ENCODE assay signal across 23 mouse cellular contexts in the genomic region with DNA sequence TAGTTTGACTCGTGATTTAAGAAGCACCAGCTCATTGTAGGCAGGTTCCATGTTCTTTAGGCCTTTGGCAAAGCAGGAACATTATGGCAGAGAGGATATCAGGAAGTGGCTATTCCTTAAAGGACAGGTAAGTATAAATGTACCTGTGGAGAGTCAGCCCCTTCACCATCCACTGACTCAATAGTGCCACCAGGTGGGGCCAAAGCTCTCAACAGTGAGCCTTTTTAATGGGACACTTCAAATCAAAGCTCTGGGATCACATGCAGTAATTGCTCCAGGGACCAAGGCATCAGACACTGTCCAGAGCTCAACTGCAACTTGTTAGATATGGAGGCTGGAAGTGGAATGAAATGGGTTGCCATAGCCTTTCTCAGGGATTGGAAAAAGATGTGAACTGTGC. TPM values are rescaled to one million over a fixed set of nuclear protein-coding genes. Genes with fewer than 3 reads are reported as not detected.
DNase-seq lines count a peak whose midpoint lies in the region; ATAC-seq and TF ChIP-seq lines count a peak whose summit lies in the region.
"Not testable (repeated sequence)": the region's sequence is repeated elsewhere in the genome, so short reads cannot be mapped to it uniquely, and the experiment has no call there.
"Had no signal": no experiment of that assay in that cellular context is flagged by ENCODE, and none has a peak within 500 bp of the region (broad histone marks: within the 10 kb centered on the region; RNA-seq: fewer than 3 reads in every experiment).

No protein-coding gene starts in this region.

- not testable (repeated sequence) for H3K9ac ChIP-seq in heart, postnatal 0 days (replicated peaks; ENCODE audit: low read depth, low read length)

- H3K27ac ChIP-seq in heart, postnatal 0 days (ENCODE audit: low read depth); small intestine, adult 2 months (ENCODE audit: insufficient read depth, low read depth, low read length): not testable (repeated sequence)

- DNase-seq in 3T3-L1 (ENCODE audit: low read depth, low spot score), result peak; percentile 57
- peak; percentile 8 for DNase-seq in R1 (ENCODE audit: low read depth, low spot score)
- DNase-seq in cerebellum, postnatal 10 days, result peak; percentile 32 to 39
- DNase-seq in heart, postnatal 0 days (ENCODE audit: low spot score), result not testable (repeated sequence)
- peak; percentile 72 for DNase-seq in kidney, adult 9 months
- DNase-seq in liver, result peak; percentile 15
- DNase-seq in lung, postnatal 14 days, result peak; percentile 47

- not testable (repeated sequence) for H3K4me1 ChIP-seq in heart, postnatal 0 days (ENCODE audit: control insufficient read depth, insufficient read depth); small intestine, adult 2 months (ENCODE audit: control insufficient read depth, insufficient read depth, insufficient read length, low read length)

- not testable (repeated sequence) for H3K4me3 ChIP-seq in heart, postnatal 0 days (ENCODE audit: low read depth, low read length); small intestine, adult 2 months (ENCODE audit: low read depth, low read length)

- not testable (repeated sequence) for H3K4me2 ChIP-seq in heart, postnatal 0 days (ENCODE audit: low read depth, low read length)

- not testable (repeated sequence) for H3K9me3 ChIP-seq in heart, postnatal 0 days (replicated peaks; ENCODE audit: control insufficient read depth, low read length)

- H3K27me3 ChIP-seq in heart, postnatal 0 days (ENCODE audit: control insufficient read depth, insufficient read depth, low read length); small intestine, adult 2 months (ENCODE audit: control insufficient read depth, insufficient read depth, low read length): not testable (repeated sequence)

- not testable (repeated sequence) for TF ChIP-seq POLR2A in small intestine, adult 2 months (IDR thresholded peaks at IDR 0.05; ENCODE audit: low read depth, low read length)

- not testable (repeated sequence) for TF ChIP-seq EP300 in heart, postnatal 0 days (IDR thresholded peaks at IDR 0.05; ENCODE audit: low read depth)

- H3K36me3 ChIP-seq in heart, postnatal 0 days (replicated peaks; ENCODE audit: control insufficient read depth, insufficient read depth, low read length); small intestine, adult 2 months (ENCODE audit: control insufficient read depth, insufficient read depth, low read length): not testable (repeated sequence)

- ATAC-seq in heart, postnatal 0 days (ENCODE audit: insufficient read depth, low read depth), result not testable (repeated sequence)

- no CpG with 5 or more reads among the region's 1 CpGs for WGBS in heart, postnatal 0 days
- WGBS in small intestine, adult 2 months, result no CpG with 5 or more reads among the region's 1 CpGs

- TF ChIP-seq CTCF in heart, postnatal 0 days (IDR thresholded peaks at IDR 0.05; ENCODE audit: low read depth), result peak; percentile 24; the same call in 1 of the 2 replicates
- peak; percentile 24; the same call in 1 of the 2 replicates for TF ChIP-seq CTCF in small intestine, adult 2 months (IDR thresholded peaks at IDR 0.05; ENCODE audit: extremely low read depth, insufficient read length, insufficient replicate concordance, low read depth, low read length)

RNA-seq across cellular contexts. Expression of a gene that starts 13.1 kb away (rescaled TPM):
- total RNA-seq in heart, postnatal 0 days (2014; rRNA removed; ENCODE audit: low replicate concordance), result 1.9 and 2.2 TPM in 2 replicates
- 0.66 and 1.0 TPM in 2 replicates for polyA plus RNA-seq in heart, postnatal 0 days (2015; fragmentation: Nextera tagmentation; extraction: Ambion mirVana)
- polyA plus RNA-seq in small intestine, adult 2 months (2012; rRNA removed), result 2.1 and 12.2 TPM in 2 replicates
- total RNA-seq: ES-E14 had no signal
- polyA plus RNA-seq: heart, embryonic 12.5 days; midbrain, embryonic 11.5 days had no signal

RNA-seq across cellular contexts. Expression of a gene that starts 18.5 kb away (rescaled TPM):
- total RNA-seq in heart, postnatal 0 days (2014; rRNA removed; ENCODE audit: low replicate concordance), result 0.19 and 0.27 TPM in 2 replicates
- 0.14 TPM in 1 of 2 replicates, not detected in the other for polyA plus RNA-seq in heart, postnatal 0 days (2015; fragmentation: Nextera tagmentation; extraction: Ambion mirVana)
- polyA plus RNA-seq in small intestine, adult 2 months (2012; rRNA removed), result 2.7 and 3.6 TPM in 2 replicates
- total RNA-seq: layer of hippocampus, adult 18-20 months had no signal
- polyA plus RNA-seq: heart, embryonic 12.5 days; inflammation-experienced regulatory T-cells, adult 6 months; limb, embryonic 11.5 days; midbrain, embryonic 11.5 days had no signal

RNA-seq across cellular contexts. Expression of a gene that starts 26.7 kb away (rescaled TPM):
- total RNA-seq in heart, postnatal 0 days (2014; rRNA removed; ENCODE audit: low replicate concordance), result 0.73 and 0.99 TPM in 2 replicates
- polyA plus RNA-seq in heart, postnatal 0 days (2015; fragmentation: Nextera tagmentation; extraction: Ambion mirVana), result 1.8 and 1.9 TPM in 2 replicates
- 57.1 and 60.9 TPM in 2 replicates for polyA plus RNA-seq in small intestine, adult 2 months (2012; rRNA removed)

RNA-seq across cellular contexts. Expression of a gene that starts 33.9 kb away (rescaled TPM):
- not detected in 2 replicates for total RNA-seq in heart, postnatal 0 days (2014; rRNA removed; ENCODE audit: low replicate concordance)
- polyA plus RNA-seq in heart, postnatal 0 days (2015; fragmentation: Nextera tagmentation; extraction: Ambion mirVana), result not detected in 2 replicates
- polyA plus RNA-seq in small intestine, adult 2 months (2012; rRNA removed), result not detected in 2 replicates
- total RNA-seq: common myeloid progenitor, adult 5-6 weeks; ES-E14; gastrocnemius, postnatal 4 days; heart, postnatal 4 days; layer of hippocampus, adult 18-20 months; left cerebral cortex, adult 18-20 months; neutrophil, adult 5-6 weeks had no signal
- polyA plus RNA-seq: forebrain, embryonic 12.5 days; heart, embryonic 12.5 days; limb, embryonic 11.5 days; liver, embryonic 16.5 days; midbrain, embryonic 11.5 days; myocyte; stomach, embryonic 15.5 days had no signal

RNA-seq across cellular contexts. Expression of a gene that starts 44.3 kb away (rescaled TPM):
- total RNA-seq in heart, postnatal 0 days (2014; rRNA removed; ENCODE audit: low replicate concordance), result not detected in 2 replicates
- not detected in 2 replicates for polyA plus RNA-seq in heart, postnatal 0 days (2015; fragmentation: Nextera tagmentation; extraction: Ambion mirVana)
- 0.28 and 0.34 TPM in 2 replicates for polyA plus RNA-seq in small intestine, adult 2 months (2012; rRNA removed)
- total RNA-seq: ES-E14; heart, postnatal 4 days; left cerebral cortex, adult 18-20 months had no signal
- polyA plus RNA-seq: forebrain, embryonic 12.5 days; heart, embryonic 12.5 days; inflammation-experienced regulatory T-cells, adult 6 months; limb, embryonic 11.5 days; midbrain, embryonic 11.5 days; myocyte; stomach, embryonic 15.5 days had no signal

Comparison
In these comparisons a context has a peak if more than half of its experiments do, and no peak if none do; other contexts are left out.
1. RNA of a gene that starts 26.7 kb away (polyA plus RNA-seq): 57.1 to 60.9 TPM in small intestine, adult 2 months; 1.8 to 1.9 TPM in heart, postnatal 0 days; every median in the first group is over 10 times any median in the second.